ENCODE assay signal across 15 mouse cellular contexts in genomic region chr19:14670821-14671104, GRCm38 (mm10).
DNase-seq lines count a peak whose midpoint lies in the region; ATAC-seq lines count a peak whose summit lies in the region.
"Had no signal": no experiment of that assay in that cellular context is flagged by ENCODE, and none has a peak within 500 bp of the region (broad histone marks: within the 10 kb centered on the region; RNA-seq: fewer than 3 reads in every experiment).

No protein-coding gene starts in this region.

- H3K9me3 ChIP-seq in forebrain, embryonic 16.5 days (ENCODE audit: control insufficient read depth, low read length), result no peaks in the 10 kb centered on the region
- H3K9me3 ChIP-seq: neural tube, embryonic 12.5 days had no signal

- DNase-seq in frontal cortex, adult 2 months (ENCODE audit: extremely low spot score in 1 of 2, low spot score in 1 of 2), result peak; percentile 14 to 17
- no peak for DNase-seq in frontal cortex, postnatal 14 days (ENCODE audit: low spot score in 2 of 2)
- peak; percentile 42 to 44 for DNase-seq in right cerebral cortex, postnatal 10 days (ENCODE audit: low spot score in 2 of 2)
- DNase-seq in right cerebral cortex, postnatal 25 days, result no peak
- no peak for DNase-seq in urinary bladder, postnatal 4 days (ENCODE audit: low spot score in 2 of 2)
- no peak for DNase-seq in yolk sac, embryonic 10.5 days (ENCODE audit: low spot score)
- DNase-seq: cerebellum, postnatal 10 days; heart, adult 18-20 months; heart, postnatal 4 days; right cerebral cortex, postnatal 14 days had no signal

- no peaks in the 10 kb centered on the region for H3K27me3 ChIP-seq in forebrain, embryonic 16.5 days (replicated peaks; ENCODE audit: control insufficient read depth, insufficient read depth, low read length)
- H3K27me3 ChIP-seq: neural tube, embryonic 12.5 days had no signal

- ATAC-seq in forebrain, embryonic 16.5 days, result peak; percentile 86
- ATAC-seq in monocyte, adult 5-6 weeks (replicated peaks; ENCODE audit: insufficient number of reproducible peaks, low FRiP score, low TSS enrichment, poor library complexity, severe bottlenecking), result no peak
- ATAC-seq: Patski had no signal

- H3K4me3 ChIP-seq in forebrain, embryonic 16.5 days (replicated peaks; ENCODE audit: low read length), result no peak overlapping the region
- H3K4me3 ChIP-seq: neural tube, embryonic 12.5 days had no signal

- no peak overlapping the region for H3K27ac ChIP-seq in forebrain, embryonic 16.5 days (ENCODE audit: low read length)
- H3K27ac ChIP-seq: macrophage; neural tube, embryonic 12.5 days had no signal

- H3K4me2 ChIP-seq in forebrain, embryonic 16.5 days (ENCODE audit: low read length), result no peak overlapping the region
- H3K4me2 ChIP-seq: neural tube, embryonic 12.5 days had no signal

- H3K4me1 ChIP-seq in forebrain, embryonic 16.5 days (replicated peaks; ENCODE audit: control insufficient read depth, insufficient read depth, low read length), result peaks cover 10% of the 10 kb centered on the region

- H3K9ac ChIP-seq in forebrain, embryonic 16.5 days (replicated peaks; ENCODE audit: low read depth, low read length), result no peak overlapping the region
- H3K9ac ChIP-seq: neural tube, embryonic 12.5 days had no signal

- H3K36me3 ChIP-seq in forebrain, embryonic 16.5 days (ENCODE audit: control insufficient read depth, insufficient read depth), result no peaks in the 10 kb centered on the region
- H3K36me3 ChIP-seq: neural tube, embryonic 12.5 days had no signal

Comparison
In these comparisons a context has a peak if more than half of its experiments do, and no peak if none do; other contexts are left out.
1. DNase-seq: peak in frontal cortex, adult 2 months (2 of 2) and right cerebral cortex, postnatal 10 days (2 of 2); none in frontal cortex, postnatal 14 days (0 of 2), right cerebral cortex, postnatal 25 days (single experiment), urinary bladder, postnatal 4 days (0 of 2) and yolk sac, embryonic 10.5 days (single experiment).